Mouse (Mus musculus) kidney, embryonic 16.5 days (tissue): ENCODE data around the gene Ptrh2. TPM values are rescaled to one million over a fixed set of nuclear protein-coding genes. Genes with fewer than 3 reads are reported as not detected.
A peak's percentile ranks its signal among the peaks of the same experiment; 100 is the strongest.

Experiments used
- ATAC-seq: fragments of 200-750 bp; cut with Nextera tagmentation; 2 replicates; pipeline ENCODE4 v1.8.0; 2017; ENCODE audit warnings: moderate TSS enrichment; ENCODE audit not compliant: low FRiP score, low TSS enrichment
- H3K27ac ChIP-seq: fragments of 300-500 bp; sonication (generic); 2 replicates; pipeline ENCODE4 v1.5.1; 2014; ENCODE audit warnings: low read length
- H3K27me3 ChIP-seq: fragments of 300-500 bp; sonication (generic); 2 replicates; pipeline ENCODE4 v1.6.1; 2014; ENCODE audit warnings: low read length, control low read depth, mixed read lengths; ENCODE audit not compliant: insufficient read depth
- H3K36me3 ChIP-seq: fragments of 300-500 bp; sonication (generic); 2 replicates; pipeline ENCODE4 v1.6.1; 2014; ENCODE audit warnings: low read length, control low read depth, mixed read lengths; ENCODE audit not compliant: insufficient read depth
- H3K4me1 ChIP-seq: fragments of 300-500 bp; sonication (generic); 2 replicates; pipeline ENCODE4 v1.6.1; 2014; ENCODE audit warnings: low read length, control low read depth, mixed read lengths; ENCODE audit not compliant: insufficient read depth
- H3K4me2 ChIP-seq: fragments of 300-500 bp; sonication (generic); replicated peaks from 2 replicates; pipeline ENCODE4 v1.6.1; 2014; ENCODE audit warnings: low read depth, low read length
- H3K4me3 ChIP-seq: fragments of 300-500 bp; sonication (generic); 2 replicates; pipeline ENCODE4 v1.5.1; 2014; ENCODE audit warnings: mild to moderate bottlenecking, low read length
- H3K9ac ChIP-seq: fragments of 300-500 bp; sonication (generic); replicated peaks from 2 replicates; pipeline ENCODE4 v1.6.1; 2014; ENCODE audit warnings: low read length
- H3K9me3 ChIP-seq: fragments of 300-500 bp; sonication (generic); 2 replicates; pipeline ENCODE4 v1.6.1; 2016; ENCODE audit warnings: low read length, control low read depth
- WGBS: fragments of 180-500 bp; shearing (Covaris S2); extraction: QIAGEN DNeasy Blood & Tissue Kit; methylation state at CpG from one replicate; pipeline ENCODE4 v1.1.7; 2014; 5-methylcytosine and 5-hydroxymethylcytosine counted together
- polyA plus RNA-seq: library from polyadenylated mRNA; unstranded; fragments of >200 nt; fragmentation: Nextera tagmentation; extraction: Ambion mirVana; gene quantifications from 2 replicates; pipeline ENCODE4 v1.2.1, GENCODE M21; 2015

Ptrh2 gene
- polyA plus RNA-seq, 1 experiment from 2014 or later = 33.1 TPM

DNA sequence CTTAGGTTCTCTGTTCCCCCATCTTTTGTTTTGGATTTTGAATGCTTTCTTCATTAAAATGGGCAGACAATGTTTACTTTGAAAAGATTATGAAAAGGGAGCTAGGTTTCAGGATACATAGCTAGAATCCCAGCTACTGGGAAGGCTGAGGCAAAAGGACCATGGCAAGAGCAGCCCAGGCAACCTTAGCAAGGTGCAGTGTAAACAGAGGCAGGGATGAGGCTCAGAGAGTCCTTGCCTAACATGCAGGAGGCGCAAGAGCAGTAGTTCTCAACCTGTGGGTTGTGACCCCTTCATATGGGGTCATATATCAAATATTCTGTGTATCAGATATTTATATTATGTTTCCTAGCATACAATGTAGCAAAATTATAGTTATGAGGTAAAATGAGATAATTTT, 1.6 kb downstream of the Ptrh2 start:
- H3K27ac ChIP-seq = no peak overlapping the region
- 77% methylated on average over 1 of the region's 1 CpGs for WGBS
- no peak overlapping the region for H3K9ac ChIP-seq
- H3K4me2 ChIP-seq = peak overlapping the region; percentile 68
- no peaks in the 10 kb centered on the region for H3K27me3 ChIP-seq
- H3K9me3 ChIP-seq = no peaks in the 10 kb centered on the region
- peak overlapping the region; percentile 74 for H3K4me3 ChIP-seq
- ATAC-seq = no peak
- H3K4me1 ChIP-seq = peaks cover 31% of the 10 kb centered on the region
- H3K36me3 ChIP-seq = peaks cover 11% of the 10 kb centered on the region; the same call in 1 of the 2 replicates

DNA sequence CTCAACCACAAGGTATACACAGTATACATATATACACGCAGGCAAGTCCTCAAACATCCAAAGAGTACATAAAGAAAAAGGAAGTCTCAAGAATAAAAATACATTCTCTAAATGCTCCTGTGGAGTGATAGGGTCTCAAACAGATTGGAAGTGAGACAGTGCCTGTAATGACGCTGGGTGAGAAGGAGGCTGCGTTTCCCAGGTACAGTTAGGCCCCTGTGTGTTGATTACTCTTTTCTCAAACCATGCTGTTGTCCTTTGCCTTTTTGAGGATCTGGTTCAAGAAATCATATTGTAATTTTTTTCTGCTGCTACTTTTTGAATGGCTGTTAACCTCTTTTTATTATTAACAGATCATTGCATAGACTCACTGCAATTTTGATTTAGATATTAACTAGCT, 6.6 kb downstream of the Ptrh2 start:
- Histone ChIP-seq H3K27me3 (no peaks in the 10 kb centered on the region), H3K4me2 (no peak overlapping the region), H3K4me1 (peaks cover 12% of the 10 kb centered on the region), H3K9me3 (no peaks in the 10 kb centered on the region), H3K27ac (peak overlapping the region; percentile 64; the same call in 1 of the 2 replicates), H3K9ac (no peak overlapping the region), H3K36me3 (peaks cover 35% of the 10 kb centered on the region), H3K4me3 (no peak overlapping the region)
- ATAC-seq = no peak
- WGBS = 78% methylated on average over 3 of the region's 3 CpGs

DNA sequence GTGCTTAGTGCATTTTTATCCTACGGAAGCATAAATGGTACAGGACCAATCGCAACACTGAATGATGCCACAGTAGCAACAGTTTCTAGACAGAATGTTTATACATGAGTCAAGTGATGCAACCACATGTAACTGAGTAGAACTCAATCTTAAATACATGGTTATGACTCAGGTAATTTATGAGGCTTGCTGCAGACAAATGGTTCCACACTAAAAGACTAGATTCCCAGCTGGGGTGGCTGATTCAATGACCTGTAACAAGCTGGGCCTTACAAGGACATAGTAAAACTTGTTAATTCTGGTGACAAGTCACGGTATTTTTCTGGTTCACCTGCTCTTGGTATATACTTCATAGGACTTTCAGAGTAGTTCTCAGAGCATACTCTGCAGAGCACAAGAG, 7.7 kb downstream of the Ptrh2 start:
- Histone ChIP-seq H3K36me3 (peaks cover 39% of the 10 kb centered on the region), H3K27ac (peak overlapping the region; percentile 75), H3K27me3 (no peaks in the 10 kb centered on the region), H3K4me1 (peaks cover 8% of the 10 kb centered on the region), H3K9me3 (no peaks in the 10 kb centered on the region), H3K9ac (no peak overlapping the region), H3K4me2 (no peak overlapping the region), H3K4me3 (no peak overlapping the region)
- ATAC-seq = no peak
- WGBS = 73% methylated on average over 3 of the region's 3 CpGs

DNA sequence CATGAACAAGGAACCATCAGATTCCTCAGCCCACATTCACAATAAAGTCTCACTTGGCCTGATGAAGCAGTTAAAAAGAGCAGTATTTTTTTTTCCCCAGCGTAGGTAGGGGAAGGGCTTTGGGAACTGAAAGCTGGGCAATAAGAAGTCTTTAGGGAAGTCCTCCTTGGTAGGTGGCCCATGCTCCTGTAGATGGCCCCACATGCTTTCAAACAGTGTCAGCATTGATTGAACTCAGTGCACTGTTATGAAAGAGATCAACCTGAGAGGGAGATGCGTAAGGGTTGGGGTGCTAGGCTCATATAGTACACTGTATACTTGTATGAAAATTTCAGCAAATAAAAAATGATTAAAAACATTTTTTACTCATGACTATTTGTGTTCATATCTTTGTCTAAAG, 8.2 kb downstream of the Ptrh2 start:
- H3K27me3 ChIP-seq = no peaks in the 10 kb centered on the region
- H3K36me3 ChIP-seq = peaks cover 42% of the 10 kb centered on the region
- no peak overlapping the region for H3K9ac ChIP-seq
- H3K4me2 ChIP-seq = no peak overlapping the region
- no peak for ATAC-seq
- WGBS = 85% methylated on average over 2 of the region's 2 CpGs
- H3K4me3 ChIP-seq = no peak overlapping the region
- H3K4me1 ChIP-seq = peaks cover 8% of the 10 kb centered on the region
- peak overlapping the region; percentile 75 for H3K27ac ChIP-seq
- no peaks in the 10 kb centered on the region for H3K9me3 ChIP-seq

DNA sequence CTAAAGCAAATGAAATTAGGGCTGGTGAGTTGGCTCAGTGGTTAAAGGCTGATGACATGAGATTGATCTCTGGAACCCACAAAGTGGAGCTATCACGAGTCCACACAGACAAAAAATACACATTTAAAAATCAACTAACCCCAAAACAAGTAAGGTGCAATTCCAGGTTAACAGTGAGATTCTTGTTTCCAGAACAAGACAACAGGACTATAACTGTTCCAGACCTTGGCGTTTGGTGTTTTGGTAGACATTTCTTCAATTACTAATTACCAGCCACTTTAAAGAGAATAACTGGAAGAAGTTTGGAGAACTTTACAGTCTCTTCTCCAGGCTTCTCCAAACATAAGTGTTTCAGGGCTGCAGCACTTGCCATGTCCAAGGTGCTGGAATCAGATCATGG, 8.8 kb downstream of the Ptrh2 start:
- no peak for ATAC-seq
- WGBS = 89% methylated on average over 2 of the region's 2 CpGs
- peaks cover 8% of the 10 kb centered on the region for H3K4me1 ChIP-seq
- no peak overlapping the region for H3K4me2 ChIP-seq
- no peak overlapping the region for H3K9ac ChIP-seq
- H3K27ac ChIP-seq = no peak overlapping the region
- H3K27me3 ChIP-seq = no peaks in the 10 kb centered on the region
- H3K9me3 ChIP-seq = no peaks in the 10 kb centered on the region
- H3K4me3 ChIP-seq = no peak overlapping the region
- peaks cover 45% of the 10 kb centered on the region for H3K36me3 ChIP-seq

DNA sequence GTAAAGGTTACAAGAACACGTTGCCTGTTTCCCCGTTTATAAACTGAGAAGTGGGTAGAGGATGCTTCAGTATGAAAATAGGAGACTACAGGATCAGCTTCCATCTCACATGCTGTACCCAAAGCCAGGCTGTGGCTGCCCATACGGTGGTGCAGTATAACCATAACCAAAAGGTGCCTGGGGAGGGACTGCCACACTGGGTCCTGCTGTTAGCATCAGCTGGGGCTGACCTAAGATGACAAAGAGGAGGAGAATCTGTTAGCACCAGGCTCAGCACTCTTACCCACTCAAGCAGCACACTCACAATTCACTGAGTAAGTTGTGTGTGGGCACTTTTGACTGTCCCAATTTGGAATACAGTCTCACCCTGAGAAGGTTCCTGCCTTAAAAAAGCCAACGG, 11.7 kb downstream of the Ptrh2 start:
- H3K9me3 ChIP-seq = no peaks in the 10 kb centered on the region
- ATAC-seq = no peak
- H3K4me2 ChIP-seq = no peak overlapping the region
- H3K4me3 ChIP-seq = no peak overlapping the region
- H3K27me3 ChIP-seq = no peaks in the 10 kb centered on the region
- no peak overlapping the region for H3K27ac ChIP-seq
- 82% methylated on average over 4 of the region's 4 CpGs for WGBS
- H3K9ac ChIP-seq = no peak overlapping the region
- peaks cover 57% of the 10 kb centered on the region for H3K36me3 ChIP-seq
- H3K4me1 ChIP-seq = peaks cover 8% of the 10 kb centered on the region

DNA sequence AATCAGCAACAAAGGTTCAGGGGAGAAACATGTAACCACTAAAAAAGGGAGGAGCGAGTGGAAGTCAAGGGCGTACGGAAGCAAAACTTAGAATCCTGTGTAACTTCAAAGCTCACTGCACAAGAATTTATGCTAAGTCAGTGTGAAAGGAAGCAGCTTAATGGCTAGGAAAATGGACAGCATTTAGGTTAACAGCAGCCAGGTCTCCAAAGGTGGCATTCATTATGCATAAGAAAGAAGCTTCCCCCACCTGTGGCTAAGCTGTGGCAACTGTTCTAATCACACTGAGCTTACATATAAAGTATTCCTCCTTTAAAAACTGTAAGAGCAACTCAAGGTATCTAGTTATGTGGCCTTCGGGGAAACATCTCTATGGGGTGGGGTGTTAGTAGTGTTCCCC, 17.4 kb downstream of the Ptrh2 start:
- Histone ChIP-seq H3K9ac (no peak overlapping the region), H3K4me1 (no peaks in the 10 kb centered on the region), H3K9me3 (no peaks in the 10 kb centered on the region), H3K4me3 (no peak overlapping the region), H3K27me3 (no peaks in the 10 kb centered on the region), H3K27ac (no peak overlapping the region), H3K4me2 (no peak overlapping the region), H3K36me3 (peaks cover 72% of the 10 kb centered on the region)
- WGBS = 75% methylated on average over 4 of the region's 4 CpGs
- no peak for ATAC-seq

DNA sequence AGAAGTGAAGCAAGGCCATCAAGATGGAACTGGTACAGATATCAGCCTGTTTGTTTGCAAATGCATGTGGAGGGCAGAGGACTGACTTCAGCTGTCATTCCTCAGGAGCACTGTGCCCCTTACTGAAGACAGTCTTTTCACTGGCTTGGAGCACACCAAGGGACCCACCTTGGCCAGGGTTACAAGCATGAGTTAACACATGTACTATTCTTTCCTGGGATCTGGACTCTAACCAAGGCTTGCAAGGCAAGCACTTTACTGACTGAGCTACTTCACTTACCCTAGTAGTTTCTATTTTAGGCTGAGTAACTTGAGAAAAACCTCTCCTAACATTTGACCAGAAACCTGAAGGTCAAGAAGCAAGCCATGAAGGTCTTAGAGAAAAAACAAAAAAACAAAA, 30.8 kb downstream of the Ptrh2 start:
- Histone ChIP-seq H3K27ac (no peak overlapping the region), H3K27me3 (no peaks in the 10 kb centered on the region), H3K9ac (no peak overlapping the region), H3K4me1 (no peaks in the 10 kb centered on the region), H3K36me3 (peaks cover 47% of the 10 kb centered on the region), H3K4me3 (no peak overlapping the region), H3K9me3 (no peaks in the 10 kb centered on the region), H3K4me2 (no peak overlapping the region)
- no peak for ATAC-seq

DNA sequence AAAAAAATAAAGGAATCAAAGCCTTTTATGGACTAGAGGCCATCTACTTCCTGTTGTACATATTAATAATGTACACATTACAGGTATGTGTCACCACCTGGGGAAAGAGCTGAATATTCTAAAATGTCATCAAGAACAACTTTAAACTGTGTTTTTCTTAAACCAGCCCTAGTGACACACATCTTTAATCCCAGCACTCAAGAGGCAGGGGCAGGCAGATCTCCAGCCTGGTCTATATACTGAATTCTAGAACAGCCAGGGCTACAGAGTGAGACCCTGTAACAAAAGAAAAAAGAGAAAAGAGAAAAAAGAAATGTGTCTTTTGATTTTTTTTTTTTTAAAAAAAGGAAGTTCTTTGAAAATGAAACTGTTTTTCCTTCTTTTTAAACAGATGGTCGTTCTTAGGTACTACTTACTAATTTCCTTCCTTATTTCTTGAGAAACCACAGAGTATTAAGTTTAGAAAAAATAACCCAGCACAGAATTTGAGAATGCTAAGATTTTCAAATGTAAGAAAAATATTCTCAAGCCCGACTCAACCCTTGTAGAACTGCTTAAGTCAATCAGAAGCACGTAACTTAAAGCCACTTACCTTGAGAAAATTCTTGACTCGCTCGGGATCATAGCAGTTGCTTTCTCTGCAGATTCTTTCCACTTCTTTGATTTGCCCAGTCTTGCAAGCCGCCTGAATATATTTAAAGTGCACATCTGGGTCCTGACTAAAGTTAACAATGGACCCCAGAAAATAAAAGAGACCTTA, 33.7 kb downstream of the Ptrh2 start:
- no peak for ATAC-seq
- no peak overlapping the region for H3K9ac ChIP-seq

DNA sequence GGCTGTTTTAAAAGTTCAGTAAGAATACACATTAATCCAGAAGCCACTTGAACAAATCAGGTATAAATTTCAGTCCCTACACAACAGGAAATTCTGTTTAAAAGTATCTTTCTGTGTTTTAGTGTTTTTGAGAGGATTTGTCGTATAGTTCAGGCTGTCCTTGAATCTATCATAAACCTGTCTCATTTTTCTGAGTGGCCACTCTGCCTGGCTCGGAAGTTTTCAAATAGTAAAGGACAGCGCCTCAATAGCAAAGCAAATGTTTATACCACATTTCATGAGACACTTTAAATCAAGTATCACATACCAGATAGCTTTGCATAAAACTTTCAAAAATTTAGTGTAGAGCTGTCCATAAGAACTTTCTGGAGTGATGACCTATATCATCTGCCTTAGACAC, 34.6 kb downstream of the Ptrh2 start:
- H3K4me2 ChIP-seq = no peak overlapping the region
- WGBS = 80% methylated on average over 3 of the region's 3 CpGs
- H3K9me3 ChIP-seq = no peaks in the 10 kb centered on the region
- no peak overlapping the region for H3K27ac ChIP-seq
- H3K9ac ChIP-seq = no peak overlapping the region
- H3K4me3 ChIP-seq = no peak overlapping the region
- no peak for ATAC-seq
- peaks cover 48% of the 10 kb centered on the region for H3K36me3 ChIP-seq
- H3K27me3 ChIP-seq = no peaks in the 10 kb centered on the region
- no peaks in the 10 kb centered on the region for H3K4me1 ChIP-seq

More for the DNA sequence above, 33.7 kb downstream of the Ptrh2 start:
- WGBS = 90% methylated on average over 6 of the region's 6 CpGs
- Histone ChIP-seq H3K4me2 (no peak overlapping the region), H3K36me3 (peaks cover 46% of the 10 kb centered on the region), H3K4me1 (no peaks in the 10 kb centered on the region), H3K9me3 (no peaks in the 10 kb centered on the region), H3K4me3 (no peak overlapping the region), H3K27ac (no peak overlapping the region), H3K27me3 (no peaks in the 10 kb centered on the region)
